Mouse (Mus musculus) adrenal gland, adult 18-20 months (tissue): ENCODE data around the gene Cd3eap. TPM values are rescaled to one million over a fixed set of nuclear protein-coding genes. Genes with fewer than 3 reads are reported as not detected.

Experiments used
- DNase-seq, 2 experiments: peaks; one replicate each; pipeline ENCODE4 v3.0.0; 2021 to 2022; ENCODE audit warnings: low spot score in 2 of 2
- long read RNA-seq, 2 experiments: library from polyadenylated mRNA; stranded (forward); transcript quantifications; one replicate each; pipeline ENCODE4 v2.0.0; 2021
- total RNA-seq, 2 experiments: library from RNA; stranded (reverse); gene quantifications; 1 replicate in 1 of 2; 2 replicates in 1 of 2; pipeline ENCODE4 v1.2.3; 2021

Cd3eap gene
- 10 to 100 TPM; 13.3 to 13.7 TPM for total RNA-seq
- long read RNA-seq, experiment 1, transcript Cd3eap-201 (3 exons, 2,239 nt) = major isoform, 10 of 12 reads
- long read RNA-seq, experiment 1, partial matches to known transcripts = 0 of 12 reads
- long read RNA-seq, experiment 1, other reads (novel, unspliced or antisense) = 2 of 12 reads
- long read RNA-seq, experiment 2, transcript Cd3eap-201 (3 exons, 2,239 nt) = major isoform, 11 of 23 reads
- long read RNA-seq, experiment 2, partial matches to known transcripts = 4 of 23 reads
- long read RNA-seq, experiment 2, other reads (novel, unspliced or antisense) = 8 of 23 reads

- peak; percentile 81 to 82 for DNase-seq
These were observed at the start of gene Cd3eap, which contains the start of gene Ppp1r13l for GRCm38 (mm10) chr7:19359299-19359891. Cd3eap (minus strand) TSS chr7:19359483. Ppp1r13l (plus strand) TSS chr7:19359749.

- peak; percentile 88 to 91 for DNase-seq
These were observed 46.1 kb upstream of the Cd3eap start for GRCm38 (mm10) chr7:19405417-19405816.

GRCm38 (mm10) chr7:19404476-19404875, 45.2 kb upstream of the Cd3eap start, which contains the start of gene Ckm:
Ckm (plus strand) TSS chr7:19404776.
- DNase-seq = no peak

GRCm38 (mm10) chr7:19403731-19404296, 44.5 kb upstream of the Cd3eap start, which contains the start of gene Klc3:
Klc3 (minus strand) TSS chr7:19404104.
- DNase-seq = peak; percentile 49 to 51

- no peak for DNase-seq
These were observed 43.3 kb upstream of the Cd3eap start for GRCm38 (mm10) chr7:19402535-19403112.

- no peak for DNase-seq
These were observed 41.7 kb upstream of the Cd3eap start for GRCm38 (mm10) chr7:19400946-19401345.

GRCm38 (mm10) chr7:19399496-19400280, 40.4 kb upstream of the Cd3eap start:
- peak; percentile 64 to 67 for DNase-seq

- peak in 1 of 2 experiments; percentile 18 for DNase-seq
These were observed 35.2 kb upstream of the Cd3eap start for GRCm38 (mm10) chr7:19394484-19394883.

- DNase-seq = peak in 1 of 2 experiments; percentile 15
These were observed 29.6 kb upstream of the Cd3eap start for GRCm38 (mm10) chr7:19388699-19389413.

GRCm38 (mm10) chr7:19383708-19384107, 24.4 kb upstream of the Cd3eap start:
- no peak for DNase-seq

- no peak for DNase-seq
These were observed 22.9 kb upstream of the Cd3eap start for GRCm38 (mm10) chr7:19382166-19382541.

- peak; percentile 96 to 98 for DNase-seq
These were observed 22.3 kb upstream of the Cd3eap start, which contains the start of gene Ercc2 for GRCm38 (mm10) chr7:19381377-19382165. Ercc2 (plus strand) TSS chr7:19382010.

- no peak for DNase-seq
These were observed 18.8 kb upstream of the Cd3eap start for GRCm38 (mm10) chr7:19378049-19378448.

GRCm38 (mm10) chr7:19376019-19376418, 16.7 kb upstream of the Cd3eap start:
- no peak for DNase-seq

- no peak for DNase-seq
These were observed 16.1 kb upstream of the Cd3eap start for GRCm38 (mm10) chr7:19375368-19375767.

GRCm38 (mm10) chr7:19373367-19373766, 14.1 kb upstream of the Cd3eap start:
- DNase-seq = no peak

- DNase-seq = peak; percentile 62 to 72
These were observed 10.6 kb upstream of the Cd3eap start for GRCm38 (mm10) chr7:19369823-19370425.

GRCm38 (mm10) chr7:19368380-19368779, 9.1 kb upstream of the Cd3eap start:
- peak in 1 of 2 experiments; percentile 53 for DNase-seq

GRCm38 (mm10) chr7:19365376-19365775, 6.1 kb upstream of the Cd3eap start:
- no peak for DNase-seq
